Mouse (Mus musculus): ENCODE results near the gene Spata17. TPM values are rescaled to one million over a fixed set of nuclear protein-coding genes. Genes with fewer than 3 reads are reported as not detected.

The Spata17 gene
- polyA plus RNA-seq, 1 experiment from 2014 or later = 0.86 TPM

DNA sequence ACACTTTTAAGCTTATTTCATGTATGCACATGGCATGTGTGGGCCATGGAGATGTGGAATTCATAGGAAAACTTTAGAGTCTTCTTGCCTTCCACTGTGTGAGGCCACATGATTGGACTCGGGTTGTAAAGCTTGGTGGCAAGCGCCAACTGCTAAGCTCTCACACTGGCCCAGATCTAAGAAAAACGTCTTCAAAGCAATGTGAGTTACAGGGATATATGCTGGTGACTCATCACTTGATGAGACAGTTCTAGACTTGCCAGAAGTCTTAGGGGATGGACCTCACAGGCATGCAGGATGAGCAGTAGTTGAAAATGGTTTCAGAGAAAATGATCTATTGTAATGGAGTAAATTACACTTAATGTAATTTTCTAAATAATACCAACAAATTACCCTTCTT lies 114.6 kb downstream of the Spata17 start:
- no peaks in the 10 kb centered on the region for H3K27me3 ChIP-seq (ENCODE audit: insufficient read depth, low read length)
- no peak for TF ChIP-seq CTCF (IDR thresholded peaks at IDR 0.05; ENCODE audit: low read depth)
- H3K4me2 ChIP-seq (ENCODE audit: low read length) = no peak overlapping the region
- no peak overlapping the region for H3K9ac ChIP-seq (ENCODE audit: low read depth, low read length)
- no peak overlapping the region for H3K27ac ChIP-seq
- ATAC-seq (replicated peaks; ENCODE audit: low FRiP score, low read depth) (no peak), DNase-seq (ENCODE audit: low spot score) (no peak)
- H3K4me1 ChIP-seq (replicated peaks; ENCODE audit: insufficient read depth, low read length) = no peaks in the 10 kb centered on the region
- 64% methylated on average over 3 of the region's 3 CpGs for WGBS
- no peaks in the 10 kb centered on the region for H3K9me3 ChIP-seq (replicated peaks; ENCODE audit: low read length)
- H3K4me3 ChIP-seq (replicated peaks; ENCODE audit: low read depth, low read length) = no peak overlapping the region
- H3K36me3 ChIP-seq (ENCODE audit: insufficient read depth, low read length) = no peaks in the 10 kb centered on the region

DNA sequence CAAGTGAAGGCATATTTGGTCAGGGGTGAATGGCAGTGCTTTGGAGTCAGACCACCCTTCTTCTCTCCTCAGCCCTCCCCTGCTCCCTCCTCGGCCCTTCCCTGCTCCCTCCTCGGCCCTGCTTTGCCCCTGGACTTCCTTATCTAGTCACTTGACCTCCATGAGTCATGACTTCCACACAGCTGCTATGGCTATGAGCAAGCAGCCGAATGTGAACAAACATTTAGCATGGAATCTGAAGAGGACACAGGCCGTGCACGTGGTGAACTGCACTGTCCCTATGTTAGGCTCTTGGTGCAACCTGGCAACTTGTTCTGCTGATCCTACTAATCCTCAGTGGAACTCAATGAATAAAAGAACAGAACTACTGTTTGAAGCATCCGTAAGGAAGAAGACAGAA lies 117.0 kb downstream of the Spata17 start:
- ATAC-seq (replicated peaks; ENCODE audit: low FRiP score, low read depth) = no peak
- Histone ChIP-seq H3K4me1 (replicated peaks; ENCODE audit: insufficient read depth, low read length) (no peaks in the 10 kb centered on the region), H3K4me3 (replicated peaks; ENCODE audit: low read depth, low read length) (no peak overlapping the region), H3K27me3 (ENCODE audit: insufficient read depth, low read length) (no peaks in the 10 kb centered on the region), H3K27ac (no peak overlapping the region), H3K9ac (ENCODE audit: low read depth, low read length) (no peak overlapping the region), H3K4me2 (ENCODE audit: low read length) (no peak overlapping the region), H3K36me3 (ENCODE audit: insufficient read depth, low read length) (no peaks in the 10 kb centered on the region), H3K9me3 (replicated peaks; ENCODE audit: low read length) (no peaks in the 10 kb centered on the region)
- no peak for TF ChIP-seq CTCF (IDR thresholded peaks at IDR 0.05; ENCODE audit: low read depth)
- DNase-seq (ENCODE audit: low spot score) = no peak
- 70% methylated on average over 6 of the region's 6 CpGs for WGBS

DNA sequence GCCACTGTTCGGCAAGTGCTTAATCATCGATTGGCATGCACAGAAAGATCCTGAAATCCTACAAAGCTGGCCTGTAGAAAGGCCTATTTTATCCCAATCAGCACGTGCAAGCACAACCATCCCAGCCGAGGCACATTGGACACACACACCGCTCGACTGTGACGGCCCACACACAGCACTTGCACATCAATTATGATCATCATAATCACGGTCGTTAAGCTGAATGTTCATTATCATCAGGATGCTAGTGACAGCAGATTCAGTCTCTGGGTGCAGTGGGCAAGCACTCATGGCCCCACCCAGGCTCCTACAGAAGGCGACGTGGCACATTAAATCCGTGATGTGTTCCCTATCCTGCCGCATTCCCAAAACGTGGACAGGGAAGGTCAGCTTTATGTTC lies 122.7 kb downstream of the Spata17 start:
- Histone ChIP-seq H3K4me3 (replicated peaks; ENCODE audit: low read depth, low read length) (no peak overlapping the region), H3K27ac (no peak overlapping the region), H3K4me2 (ENCODE audit: low read length) (no peak overlapping the region), H3K9me3 (replicated peaks; ENCODE audit: low read length) (no peaks in the 10 kb centered on the region), H3K27me3 (ENCODE audit: insufficient read depth, low read length) (no peaks in the 10 kb centered on the region), H3K9ac (ENCODE audit: low read depth, low read length) (no peak overlapping the region), H3K4me1 (replicated peaks; ENCODE audit: insufficient read depth, low read length) (no peaks in the 10 kb centered on the region), H3K36me3 (ENCODE audit: insufficient read depth, low read length) (no peaks in the 10 kb centered on the region)
- 65% methylated on average over 14 of the region's 14 CpGs for WGBS
- no peak for ATAC-seq (replicated peaks; ENCODE audit: low FRiP score, low read depth)
- TF ChIP-seq CTCF (IDR thresholded peaks at IDR 0.05; ENCODE audit: low read depth) = no peak
- DNase-seq (ENCODE audit: low spot score) = no peak

DNA sequence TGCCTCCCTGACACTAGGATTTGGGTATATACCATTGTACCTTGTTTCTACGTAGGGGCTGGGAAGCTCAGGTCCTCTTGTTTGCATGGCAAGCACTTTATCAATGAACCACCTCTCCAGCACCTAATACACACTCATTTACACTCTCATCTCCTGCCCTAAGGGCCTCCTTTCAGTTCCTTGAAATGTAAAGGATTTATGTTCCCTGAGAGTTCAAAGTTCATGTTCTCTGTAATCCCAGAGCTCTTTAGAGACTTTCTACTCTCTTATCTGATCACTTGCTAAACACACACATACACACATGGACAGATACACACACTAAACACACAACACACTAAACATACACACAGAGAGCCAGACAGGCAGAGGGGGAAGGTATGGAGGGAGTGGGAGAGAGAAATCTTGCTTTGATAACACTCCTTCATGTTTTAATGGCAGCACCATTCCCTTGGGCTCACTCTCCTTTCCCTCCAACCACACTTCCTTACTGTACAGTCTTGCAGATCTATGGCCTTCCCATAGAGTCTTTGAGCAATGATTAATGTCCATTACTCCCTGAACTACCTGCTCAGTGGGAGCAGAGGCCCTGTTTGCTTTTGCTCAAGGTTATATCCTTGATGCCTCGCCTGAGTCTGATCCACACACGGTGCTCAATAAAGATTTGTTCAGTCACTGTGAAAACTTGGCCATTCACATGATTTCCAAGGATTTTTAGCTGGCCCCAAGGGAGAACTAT lies 126.4 kb downstream of the Spata17 start:
- Histone ChIP-seq H3K4me3 (replicated peaks; ENCODE audit: low read depth, low read length) (no peak overlapping the region), H3K27ac (no peak overlapping the region), H3K4me2 (ENCODE audit: low read length) (no peak overlapping the region), H3K4me1 (replicated peaks; ENCODE audit: insufficient read depth, low read length) (no peaks in the 10 kb centered on the region), H3K9ac (ENCODE audit: low read depth, low read length) (no peak overlapping the region), H3K27me3 (ENCODE audit: insufficient read depth, low read length) (no peaks in the 10 kb centered on the region), H3K36me3 (ENCODE audit: insufficient read depth, low read length) (no peaks in the 10 kb centered on the region), H3K9me3 (replicated peaks; ENCODE audit: low read length) (no peaks in the 10 kb centered on the region)
- DNase-seq (ENCODE audit: low spot score) (no peak), ATAC-seq (replicated peaks; ENCODE audit: low FRiP score, low read depth) (no peak)
- no peak for TF ChIP-seq CTCF (IDR thresholded peaks at IDR 0.05; ENCODE audit: low read depth)
- WGBS = 53% methylated on average over 3 of the region's 3 CpGs

DNA sequence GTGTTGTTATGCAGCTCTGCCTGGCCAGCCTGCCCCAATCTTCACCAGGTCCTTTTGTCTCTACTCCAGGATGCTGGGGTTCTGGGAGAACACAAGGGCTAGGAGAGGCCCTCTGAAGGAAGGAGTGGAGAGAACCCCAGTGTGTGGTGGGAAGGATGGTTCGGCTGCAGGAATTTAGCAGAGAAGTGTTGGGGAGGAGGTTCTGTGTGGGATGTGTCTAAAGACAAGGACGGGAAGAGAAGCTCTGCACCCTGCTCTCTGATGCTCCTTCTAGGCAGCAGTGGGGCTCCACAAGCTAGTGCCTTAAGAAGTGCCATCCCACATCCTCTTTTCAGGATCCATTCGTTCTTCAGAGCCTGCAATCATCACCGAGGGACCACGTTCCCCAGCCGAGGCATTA lies 129.2 kb downstream of the Spata17 start:
- Histone ChIP-seq H3K9me3 (replicated peaks; ENCODE audit: low read length) (no peaks in the 10 kb centered on the region), H3K4me3 (replicated peaks; ENCODE audit: low read depth, low read length) (no peak overlapping the region), H3K4me1 (replicated peaks; ENCODE audit: insufficient read depth, low read length) (no peaks in the 10 kb centered on the region), H3K36me3 (ENCODE audit: insufficient read depth, low read length) (no peaks in the 10 kb centered on the region), H3K27ac (no peak overlapping the region), H3K27me3 (ENCODE audit: insufficient read depth, low read length) (no peaks in the 10 kb centered on the region), H3K9ac (ENCODE audit: low read depth, low read length) (no peak overlapping the region), H3K4me2 (ENCODE audit: low read length) (no peak overlapping the region)
- TF ChIP-seq CTCF (IDR thresholded peaks at IDR 0.05; ENCODE audit: low read depth) = no peak
- no peak for DNase-seq (ENCODE audit: low spot score)
- 69% methylated on average over 6 of the region's 6 CpGs for WGBS
- no peak for ATAC-seq (replicated peaks; ENCODE audit: low FRiP score, low read depth)

DNA sequence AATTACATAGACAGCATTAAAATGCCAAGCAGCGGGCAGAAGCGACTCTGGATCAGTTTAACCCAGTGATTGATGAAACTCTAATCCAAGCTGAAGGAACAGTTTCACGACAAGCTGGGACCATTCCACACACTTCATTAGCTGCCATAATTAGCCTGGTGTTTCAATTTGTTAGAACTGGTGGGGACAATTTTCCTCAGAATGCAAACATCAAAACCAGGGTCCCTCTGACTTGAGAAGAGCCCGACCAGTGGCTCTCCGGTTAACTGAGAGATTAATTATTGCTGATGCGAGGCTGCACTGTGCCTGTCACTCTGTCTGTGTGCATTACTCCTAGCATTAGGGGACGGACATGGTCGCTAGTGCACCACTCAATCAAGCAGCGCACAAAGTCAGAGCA lies 137.9 kb downstream of the Spata17 start:
- Histone ChIP-seq H3K36me3 (ENCODE audit: insufficient read depth, low read length) (no peaks in the 10 kb centered on the region), H3K4me1 (replicated peaks; ENCODE audit: insufficient read depth, low read length) (no peaks in the 10 kb centered on the region), H3K27me3 (ENCODE audit: insufficient read depth, low read length) (no peaks in the 10 kb centered on the region), H3K4me2 (ENCODE audit: low read length) (no peak overlapping the region), H3K27ac (no peak overlapping the region), H3K9me3 (replicated peaks; ENCODE audit: low read length) (no peaks in the 10 kb centered on the region), H3K4me3 (replicated peaks; ENCODE audit: low read depth, low read length) (no peak overlapping the region), H3K9ac (ENCODE audit: low read depth, low read length) (no peak overlapping the region)
- no peak for ATAC-seq (replicated peaks; ENCODE audit: low FRiP score, low read depth)
- TF ChIP-seq CTCF (IDR thresholded peaks at IDR 0.05; ENCODE audit: low read depth) = no peak
- DNase-seq (ENCODE audit: low spot score) = peak; percentile 3
- 34% methylated on average over 9 of the region's 9 CpGs for WGBS

DNA sequence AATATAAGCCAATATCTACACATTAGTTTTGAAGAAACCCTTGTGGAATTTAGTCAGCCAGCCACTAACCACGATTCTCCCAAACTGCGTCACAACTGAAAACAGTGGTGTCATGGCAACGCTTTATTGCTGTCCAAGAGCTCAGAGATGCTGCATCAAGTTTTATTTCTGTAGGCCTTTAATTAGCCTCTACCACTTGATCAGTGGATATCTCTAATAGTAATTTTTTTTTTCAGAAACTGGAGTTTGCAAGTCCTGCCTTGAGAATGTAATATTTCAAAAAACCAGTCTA lies 138.3 kb downstream of the Spata17 start:
- no peak for TF ChIP-seq CTCF (IDR thresholded peaks at IDR 0.05; ENCODE audit: low read depth)
- no peak for ATAC-seq (replicated peaks; ENCODE audit: low FRiP score, low read depth)

More for the DNA sequence above, 138.3 kb downstream of the Spata17 start:
- Histone ChIP-seq H3K27ac (no peak overlapping the region), H3K4me3 (replicated peaks; ENCODE audit: low read depth, low read length) (no peak overlapping the region), H3K36me3 (ENCODE audit: insufficient read depth, low read length) (no peaks in the 10 kb centered on the region), H3K4me2 (ENCODE audit: low read length) (no peak overlapping the region), H3K9me3 (replicated peaks; ENCODE audit: low read length) (no peaks in the 10 kb centered on the region), H3K4me1 (replicated peaks; ENCODE audit: insufficient read depth, low read length) (no peaks in the 10 kb centered on the region), H3K9ac (ENCODE audit: low read depth, low read length) (no peak overlapping the region), H3K27me3 (ENCODE audit: insufficient read depth, low read length) (no peaks in the 10 kb centered on the region)
- no peak for DNase-seq (ENCODE audit: low spot score)
- WGBS = 51% methylated on average over 3 of the region's 3 CpGs

All from kidney, postnatal 0 days (tissue).